Mouse (Mus musculus) left cerebral cortex, adult 11 months (tissue): ENCODE data around the gene Nosip.
"Not testable (repeated sequence)": the region's sequence is repeated elsewhere in the genome, so short reads cannot be mapped to it uniquely, and the experiment has no call there.

Source experiments
- DNase-seq: peaks from one replicate; pipeline ENCODE4 v3.0.0; 2022; ENCODE audit warnings: low spot score

The Nosip gene

GRCm38 (mm10) chr7:45117566-45117965 is 55.3 kb downstream of the Nosip start:
- DNase-seq, result no peak

GRCm38 (mm10) chr7:45118336-45118735 is 56.1 kb downstream of the Nosip start:
- DNase-seq, result no peak

- DNase-seq, result no peak
These were observed 57.8 kb downstream of the Nosip start for GRCm38 (mm10) chr7:45119780-45120709.

GRCm38 (mm10) chr7:45121404-45121803 is 59.2 kb downstream of the Nosip start:
- DNase-seq, result no peak

GRCm38 (mm10) chr7:45121966-45122365 is 59.7 kb downstream of the Nosip start:
- DNase-seq, result no peak

GRCm38 (mm10) chr7:45122561-45123185 is 60.4 kb downstream of the Nosip start:
- DNase-seq, result no peak

GRCm38 (mm10) chr7:45123186-45123570 is 60.9 kb downstream of the Nosip start:
- no peak for DNase-seq

GRCm38 (mm10) chr7:45124224-45125143 is 62.3 kb downstream of the Nosip start, which contains the start of gene Rps11:
Rps11 (minus strand) TSS chr7:45124439.
- peak; percentile 98 for DNase-seq

GRCm38 (mm10) chr7:45125144-45125600 is 62.9 kb downstream of the Nosip start:
- DNase-seq, result no peak

- not testable (repeated sequence) for DNase-seq
These were observed 63.4 kb downstream of the Nosip start for GRCm38 (mm10) chr7:45125649-45126048.

GRCm38 (mm10) chr7:45126147-45126843 is 64.1 kb downstream of the Nosip start:
- no peak for DNase-seq

GRCm38 (mm10) chr7:45126844-45127699 is 64.8 kb downstream of the Nosip start:
- DNase-seq, result no peak
